Mouse (Mus musculus): Measurements from ENCODE around the gene Slc20a1. TPM values are rescaled to one million over a fixed set of nuclear protein-coding genes. Genes with fewer than 3 reads are reported as not detected.
A peak's percentile ranks its signal among the peaks of the same experiment; 100 is the strongest.

Slc20a1 gene
- polyA plus RNA-seq, 1 experiment: 23.3 TPM

- TF ChIP-seq POLR2A (IDR thresholded peaks at IDR 0.05; ENCODE audit: borderline replicate concordance, extremely low read depth, low read depth, low read length): no peak
- TF ChIP-seq CTCF (IDR thresholded peaks at IDR 0.05; ENCODE audit: insufficient read depth, low read length): no peak
- peaks cover 2% of the 10 kb centered on the region for H3K4me1 ChIP-seq (ENCODE audit: control insufficient read depth, insufficient read depth, low read length)
- DNase-seq: no peak
- no peak overlapping the region for H3K4me3 ChIP-seq (replicated peaks; ENCODE audit: extremely low read depth, low read depth, low read length)
- WGBS: 25% methylated on average over 2 of the region's 2 CpGs
Measured at GRCm38 (mm10) chr2:129175636-129176035, 22.9 kb upstream of the Slc20a1 start.

DNA sequence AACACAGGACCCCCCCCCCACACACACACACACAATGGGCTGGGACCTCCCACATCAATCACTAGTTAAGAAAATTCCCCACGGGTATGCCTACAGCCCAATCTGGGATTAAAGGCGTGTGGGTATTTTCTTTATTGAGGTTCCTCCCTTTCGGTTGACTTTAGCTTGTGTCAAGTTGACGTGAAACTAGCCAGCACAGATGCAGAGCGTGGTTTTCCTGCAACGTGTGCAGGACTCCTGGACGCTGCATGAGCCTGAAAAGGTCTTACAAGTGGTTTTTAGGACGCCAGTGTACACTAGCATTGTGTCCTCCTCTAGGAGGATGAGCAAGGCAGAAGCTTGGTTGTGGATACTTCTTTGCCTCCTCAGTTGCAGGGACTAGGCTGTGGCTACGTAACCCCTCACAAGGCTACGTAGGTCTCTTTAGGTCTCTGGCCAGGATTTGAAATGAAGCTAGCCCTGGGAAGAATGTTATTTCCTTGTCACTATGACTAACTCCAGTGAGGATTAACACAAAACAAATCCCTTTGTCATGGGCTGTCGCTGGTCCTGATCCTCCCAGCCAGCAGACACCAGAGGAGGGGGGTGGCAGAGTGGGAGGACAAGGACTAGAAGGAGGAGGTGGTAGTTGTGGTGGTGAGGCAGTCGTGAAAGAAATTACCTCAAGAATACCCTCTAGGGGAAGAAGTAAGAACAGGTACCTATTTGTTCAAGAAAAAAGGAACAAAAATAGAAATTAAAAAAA, 21.7 kb upstream of the Slc20a1 start:
- WGBS: 78% methylated on average over 12 of the region's 12 CpGs
- TF ChIP-seq POLR2A (IDR thresholded peaks at IDR 0.05; ENCODE audit: borderline replicate concordance, extremely low read depth, low read depth, low read length): no peak
- TF ChIP-seq CTCF (IDR thresholded peaks at IDR 0.05; ENCODE audit: insufficient read depth, low read length): no peak
- Histone ChIP-seq H3K4me3 (replicated peaks; ENCODE audit: extremely low read depth, low read depth, low read length) (no peak overlapping the region), H3K4me1 (ENCODE audit: control insufficient read depth, insufficient read depth, low read length) (peaks cover 2% of the 10 kb centered on the region)
- no peak for DNase-seq

DNA sequence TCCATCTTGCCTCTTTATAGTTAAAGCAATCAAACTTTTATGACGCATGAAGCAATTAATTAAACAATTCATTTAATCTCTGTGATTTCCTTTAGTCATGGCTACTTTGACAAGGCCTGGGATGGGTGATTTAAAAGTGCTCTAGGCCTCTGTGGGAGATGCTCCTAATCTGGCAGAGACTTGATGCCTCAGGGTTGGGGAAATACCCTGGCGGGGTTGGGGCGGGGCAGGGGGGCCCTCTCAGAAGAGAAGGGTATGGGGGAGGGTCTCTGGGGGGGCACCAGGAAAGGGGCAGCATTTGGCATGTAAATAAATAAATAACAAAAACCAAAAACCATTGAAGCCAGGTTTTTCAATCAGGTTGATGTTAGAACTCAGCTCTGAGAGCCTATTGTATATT, 20.9 kb upstream of the Slc20a1 start:
- no peak for TF ChIP-seq POLR2A (IDR thresholded peaks at IDR 0.05; ENCODE audit: borderline replicate concordance, extremely low read depth, low read depth, low read length)
- TF ChIP-seq CTCF (IDR thresholded peaks at IDR 0.05; ENCODE audit: insufficient read depth, low read length): no peak
- 87% methylated on average over 3 of the region's 3 CpGs for WGBS
- Histone ChIP-seq H3K4me1 (ENCODE audit: control insufficient read depth, insufficient read depth, low read length) (peaks cover 5% of the 10 kb centered on the region), H3K4me3 (replicated peaks; ENCODE audit: extremely low read depth, low read depth, low read length) (no peak overlapping the region)
- DNase-seq: no peak

GRCm38 (mm10) chr2:129178182-129178908, 20.2 kb upstream of the Slc20a1 start:
- peaks cover 5% of the 10 kb centered on the region for H3K4me1 ChIP-seq (ENCODE audit: control insufficient read depth, insufficient read depth, low read length)
- no peak for TF ChIP-seq CTCF (IDR thresholded peaks at IDR 0.05; ENCODE audit: insufficient read depth, low read length)
- TF ChIP-seq POLR2A (IDR thresholded peaks at IDR 0.05; ENCODE audit: borderline replicate concordance, extremely low read depth, low read depth, low read length): no peak
- WGBS: 53% methylated on average over 10 of the region's 10 CpGs
- peak overlapping the region; percentile 19 for H3K4me3 ChIP-seq (replicated peaks; ENCODE audit: extremely low read depth, low read depth, low read length)
- DNase-seq: no peak

DNA sequence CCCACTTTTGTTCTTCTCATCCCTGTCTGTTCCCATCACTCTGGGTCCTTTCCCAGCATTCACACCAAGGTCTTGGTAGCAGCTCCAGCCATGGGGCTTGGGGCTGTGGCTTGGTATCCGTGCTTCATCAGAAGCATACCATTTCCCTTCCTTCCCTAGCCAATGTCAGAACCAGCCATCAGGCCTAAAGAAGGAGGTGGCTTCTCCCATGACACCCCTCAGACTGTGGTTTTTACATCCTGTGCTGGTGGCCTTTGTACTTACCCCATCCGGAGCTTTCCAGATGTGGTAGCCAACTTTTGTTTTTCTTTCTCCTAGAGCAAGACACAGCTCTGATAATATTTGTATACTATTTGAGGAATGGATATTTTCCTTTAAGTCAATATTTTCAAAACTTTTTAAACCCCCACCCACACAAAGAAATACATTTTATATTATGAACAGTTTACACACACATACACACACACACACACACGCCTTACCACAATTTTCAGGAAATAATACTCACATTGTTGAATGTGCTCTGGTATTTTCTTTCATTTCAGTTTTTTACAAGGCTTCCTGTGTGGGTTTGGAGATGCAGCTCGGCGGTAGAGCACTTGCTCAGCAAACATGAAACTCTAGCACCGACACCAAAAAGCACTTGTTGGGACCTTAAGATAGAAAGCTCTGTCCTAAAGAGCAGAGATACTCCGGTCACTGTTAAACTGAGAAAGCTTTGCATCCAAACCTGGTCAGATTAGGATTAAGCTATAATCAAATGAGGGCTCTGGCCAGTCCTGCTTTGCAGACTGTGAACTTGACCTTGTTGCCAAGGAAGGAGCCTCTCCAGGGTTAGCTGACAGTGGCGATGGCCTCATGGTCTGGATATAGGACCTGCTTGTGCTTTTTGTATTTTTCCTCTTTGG, 18.4 kb upstream of the Slc20a1 start:
- WGBS: 41% methylated on average over 8 of the region's 8 CpGs
- no peak for DNase-seq
- no peak for TF ChIP-seq POLR2A (IDR thresholded peaks at IDR 0.05; ENCODE audit: borderline replicate concordance, extremely low read depth, low read depth, low read length)
- no peak for TF ChIP-seq CTCF (IDR thresholded peaks at IDR 0.05; ENCODE audit: insufficient read depth, low read length)
- Histone ChIP-seq H3K4me3 (replicated peaks; ENCODE audit: extremely low read depth, low read depth, low read length) (no peak overlapping the region), H3K4me1 (ENCODE audit: control insufficient read depth, insufficient read depth, low read length) (peaks cover 3% of the 10 kb centered on the region; the same call in 1 of the 2 replicates)

GRCm38 (mm10) chr2:129181509-129181908, 17.1 kb upstream of the Slc20a1 start:
- 79% methylated on average over 5 of the region's 5 CpGs for WGBS
- Histone ChIP-seq H3K4me1 (ENCODE audit: control insufficient read depth, insufficient read depth, low read length) (peaks cover 3% of the 10 kb centered on the region; the same call in 1 of the 2 replicates), H3K4me3 (replicated peaks; ENCODE audit: extremely low read depth, low read depth, low read length) (no peak overlapping the region)
- DNase-seq: no peak
- TF ChIP-seq CTCF (IDR thresholded peaks at IDR 0.05; ENCODE audit: insufficient read depth, low read length) (no peak), POLR2A (IDR thresholded peaks at IDR 0.05; ENCODE audit: borderline replicate concordance, extremely low read depth, low read depth, low read length) (no peak)

GRCm38 (mm10) chr2:129182412-129182811, 16.2 kb upstream of the Slc20a1 start:
- TF ChIP-seq CTCF (IDR thresholded peaks at IDR 0.05; ENCODE audit: insufficient read depth, low read length) (no peak), POLR2A (IDR thresholded peaks at IDR 0.05; ENCODE audit: borderline replicate concordance, extremely low read depth, low read depth, low read length) (no peak)
- H3K4me3 ChIP-seq (replicated peaks; ENCODE audit: extremely low read depth, low read depth, low read length): no peak overlapping the region
- WGBS: 90% methylated on average over 1 of the region's 1 CpGs
- peaks cover 3% of the 10 kb centered on the region; the same call in 1 of the 2 replicates for H3K4me1 ChIP-seq (ENCODE audit: control insufficient read depth, insufficient read depth, low read length)
- DNase-seq: no peak

- no peak for DNase-seq
- WGBS: 59% methylated on average over 14 of the region's 14 CpGs
- no peak for TF ChIP-seq POLR2A (IDR thresholded peaks at IDR 0.05; ENCODE audit: borderline replicate concordance, extremely low read depth, low read depth, low read length)
- TF ChIP-seq CTCF (IDR thresholded peaks at IDR 0.05; ENCODE audit: insufficient read depth, low read length): no peak
- peaks cover 3% of the 10 kb centered on the region; the same call in 1 of the 2 replicates for H3K4me1 ChIP-seq (ENCODE audit: control insufficient read depth, insufficient read depth, low read length)
- no peak overlapping the region for H3K4me3 ChIP-seq (replicated peaks; ENCODE audit: extremely low read depth, low read depth, low read length)
Measured at GRCm38 (mm10) chr2:129183561-129184031, 15.0 kb upstream of the Slc20a1 start.

- 68% methylated on average over 1 of the region's 1 CpGs for WGBS
- peaks cover 3% of the 10 kb centered on the region; the same call in 1 of the 2 replicates for H3K4me1 ChIP-seq (ENCODE audit: control insufficient read depth, insufficient read depth, low read length)
- DNase-seq: no peak
- no peak overlapping the region for H3K4me3 ChIP-seq (replicated peaks; ENCODE audit: extremely low read depth, low read depth, low read length)
- TF ChIP-seq CTCF (IDR thresholded peaks at IDR 0.05; ENCODE audit: insufficient read depth, low read length) (no peak), POLR2A (IDR thresholded peaks at IDR 0.05; ENCODE audit: borderline replicate concordance, extremely low read depth, low read depth, low read length) (no peak)
Measured at GRCm38 (mm10) chr2:129184853-129185252, 13.7 kb upstream of the Slc20a1 start.

Measured in lung, adult 2 months (tissue).